Mouse (Mus musculus) testis, postnatal 14 days (tissue): ENCODE data around the gene Gm14743.
"Not testable (repeated sequence)": the region's sequence is repeated elsewhere in the genome, so short reads cannot be mapped to it uniquely, and the experiment has no call there.

Source experiments
- DNase-seq: peaks from one replicate; pipeline ENCODE4 v3.0.0; 2021; ENCODE audit warnings: low spot score

Gm14743 gene

GRCm38 (mm10) chrX:78245821-78246220 lies at the start of gene Gm14743:
TSS of gene Gm14743 (minus strand) at chrX:78245921.
- DNase-seq = not testable (repeated sequence)

DNA sequence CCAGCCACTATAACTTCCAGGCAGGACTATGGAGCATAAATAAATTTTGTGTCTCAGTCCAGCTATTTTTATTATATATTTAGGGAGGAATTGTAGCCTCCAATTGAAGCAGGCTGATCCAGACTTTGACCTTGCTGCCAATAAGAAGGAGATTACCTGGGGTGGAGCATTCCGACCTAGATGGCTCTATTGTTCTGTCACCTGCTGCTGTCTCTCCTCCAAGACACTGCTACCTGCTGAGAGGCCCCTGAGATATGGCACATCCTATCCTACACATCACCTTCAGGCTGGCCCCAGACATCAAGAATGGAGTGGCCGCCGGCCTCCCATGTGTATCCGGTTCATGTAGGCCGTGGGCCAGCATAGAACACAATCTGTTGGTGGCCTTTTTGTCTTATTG lies 42.9 kb downstream of the Gm14743 start:
- no peak for DNase-seq

- DNase-seq = not testable (repeated sequence)
These were observed 43.5 kb downstream of the Gm14743 start for GRCm38 (mm10) chrX:78202220-78202619.
